Mouse (Mus musculus): Measurements from ENCODE around the gene Zdhhc19.

DNA sequence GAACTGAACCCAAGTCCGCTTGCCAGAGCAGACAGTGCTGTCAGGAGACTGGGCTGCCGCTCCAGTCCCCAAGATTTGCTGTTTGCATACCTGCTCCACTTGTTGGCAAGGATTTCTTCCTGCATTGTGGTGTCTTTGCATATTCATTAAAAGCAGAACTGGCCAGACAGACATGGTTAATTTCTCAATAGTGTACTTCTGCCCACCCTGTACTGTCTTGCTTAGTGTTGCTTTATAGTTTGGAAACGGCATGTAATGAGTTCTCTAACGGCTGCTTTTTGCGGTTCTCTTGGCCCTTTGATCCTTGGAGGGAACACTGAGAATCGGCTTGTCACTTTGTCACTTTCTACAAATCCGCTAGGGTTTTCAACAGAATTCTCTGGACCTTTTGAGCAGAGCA is 5.4 kb downstream of the Zdhhc19 start:
- TF ChIP-seq CTCF (IDR thresholded peaks at IDR 0.05; ENCODE audit: control insufficient read depth, insufficient read depth, insufficient replicate concordance, low read depth, low read length), result no peak
- TF ChIP-seq POLR2A (IDR thresholded peaks at IDR 0.05; ENCODE audit: control insufficient read depth, low read depth, low read length), result no peak
